Mouse (Mus musculus): ENCODE results near the gene Mgat4a. TPM values are rescaled to one million over a fixed set of nuclear protein-coding genes. Genes with fewer than 3 reads are reported as not detected.
A peak's percentile ranks its signal among the peaks of the same experiment; 100 is the strongest.

Mgat4a gene
- total and polyA plus RNA-seq, 3 experiments: 2.9 to 38.8 (median 28.0) TPM

GRCm38 (mm10) chr1:37464878-37465452 lies 75.9 kb downstream of the Mgat4a start:
- Histone ChIP-seq H3K27me3 (ENCODE audit: insufficient read depth, low read length) (no peaks in the 10 kb centered on the region), H3K4me3 (ENCODE audit: low read depth, low read length) (no peak overlapping the region), H3K9me3 (replicated peaks) (peaks cover 4% of the 10 kb centered on the region), H3K36me3 (replicated peaks) (peaks cover 74% of the 10 kb centered on the region), H3K4me1 (ENCODE audit: insufficient read depth, low read depth, low read length) (peaks cover 22% of the 10 kb centered on the region)
- TF ChIP-seq TAL1 (conservative IDR thresholded peaks at IDR 0.05; ENCODE audit: low read depth, low read length) (no peak), GATA1 (IDR thresholded peaks at IDR 0.05; ENCODE audit: borderline replicate concordance, low read length) (no peak), POLR2AphosphoS5 (IDR thresholded peaks at IDR 0.05; ENCODE audit: insufficient replicate concordance, low read depth, low read length) (no peak), GATA2 (IDR thresholded peaks at IDR 0.05; ENCODE audit: borderline replicate concordance, low read depth, low read length) (no peak), CTCF (IDR thresholded peaks at IDR 0.05; ENCODE audit: low read depth, low read length) (no peak)
- DNase-seq (ENCODE audit: low spot score) (no peak), ATAC-seq (ENCODE audit: extremely low read depth, insufficient number of reproducible peaks, low FRiP score, poor library complexity, severe bottlenecking) (no peak)

- peaks cover 23% of the 10 kb centered on the region for H3K4me1 ChIP-seq (ENCODE audit: insufficient read depth, low read depth, low read length)
- peaks cover 80% of the 10 kb centered on the region for H3K36me3 ChIP-seq (replicated peaks)
- no peaks in the 10 kb centered on the region for H3K27me3 ChIP-seq (ENCODE audit: insufficient read depth, low read length)
- ATAC-seq (ENCODE audit: extremely low read depth, insufficient number of reproducible peaks, low FRiP score, poor library complexity, severe bottlenecking) (peak; percentile 73), DNase-seq (ENCODE audit: low spot score) (peak; percentile 47)
- H3K9me3 ChIP-seq (replicated peaks): no peaks in the 10 kb centered on the region
- no peak overlapping the region for H3K4me3 ChIP-seq (ENCODE audit: low read depth, low read length)
- TF ChIP-seq GATA2 (IDR thresholded peaks at IDR 0.05; ENCODE audit: borderline replicate concordance, low read depth, low read length) (no peak), POLR2AphosphoS5 (IDR thresholded peaks at IDR 0.05; ENCODE audit: insufficient replicate concordance, low read depth, low read length) (no peak), TAL1 (conservative IDR thresholded peaks at IDR 0.05; ENCODE audit: low read depth, low read length) (no peak), GATA1 (IDR thresholded peaks at IDR 0.05; ENCODE audit: borderline replicate concordance, low read length) (no peak), CTCF (IDR thresholded peaks at IDR 0.05; ENCODE audit: low read depth, low read length) (no peak)
These were observed 83.3 kb downstream of the Mgat4a start for GRCm38 (mm10) chr1:37457546-37457945.

- Histone ChIP-seq H3K4me1 (ENCODE audit: insufficient read depth, low read depth, low read length) (no peaks in the 10 kb centered on the region), H3K27me3 (ENCODE audit: insufficient read depth, low read length) (no peaks in the 10 kb centered on the region), H3K9me3 (replicated peaks) (no peaks in the 10 kb centered on the region), H3K4me3 (ENCODE audit: low read depth, low read length) (no peak overlapping the region), H3K36me3 (replicated peaks) (peaks cover 84% of the 10 kb centered on the region)
- no peak for DNase-seq (ENCODE audit: low spot score)
- ATAC-seq (ENCODE audit: extremely low read depth, insufficient number of reproducible peaks, low FRiP score, poor library complexity, severe bottlenecking): no peak
- TF ChIP-seq TAL1 (conservative IDR thresholded peaks at IDR 0.05; ENCODE audit: low read depth, low read length) (no peak), POLR2AphosphoS5 (IDR thresholded peaks at IDR 0.05; ENCODE audit: insufficient replicate concordance, low read depth, low read length) (no peak), GATA1 (IDR thresholded peaks at IDR 0.05; ENCODE audit: borderline replicate concordance, low read length) (no peak), GATA2 (IDR thresholded peaks at IDR 0.05; ENCODE audit: borderline replicate concordance, low read depth, low read length) (no peak), CTCF (IDR thresholded peaks at IDR 0.05; ENCODE audit: low read depth, low read length) (no peak)
These were observed 89.5 kb downstream of the Mgat4a start for GRCm38 (mm10) chr1:37451270-37451669.

GRCm38 (mm10) chr1:37448361-37449095 lies 92.3 kb downstream of the Mgat4a start:
- TF ChIP-seq POLR2AphosphoS5 (IDR thresholded peaks at IDR 0.05; ENCODE audit: insufficient replicate concordance, low read depth, low read length) (no peak), CTCF (IDR thresholded peaks at IDR 0.05; ENCODE audit: low read depth, low read length) (peak; percentile 57; the same call in 1 of the 2 replicates)
- Histone ChIP-seq H3K27me3 (ENCODE audit: insufficient read depth, low read length) (no peaks in the 10 kb centered on the region), H3K9me3 (replicated peaks) (no peaks in the 10 kb centered on the region), H3K4me1 (ENCODE audit: insufficient read depth, low read depth, low read length) (no peaks in the 10 kb centered on the region), H3K36me3 (replicated peaks) (peaks cover 86% of the 10 kb centered on the region), H3K4me3 (ENCODE audit: low read depth, low read length) (no peak overlapping the region)
- ATAC-seq (ENCODE audit: extremely low read depth, insufficient number of reproducible peaks, low FRiP score, poor library complexity, severe bottlenecking) (no peak), DNase-seq (ENCODE audit: low spot score) (no peak)

GRCm38 (mm10) chr1:37442848-37443835 lies 97.7 kb downstream of the Mgat4a start:
- peaks cover 91% of the 10 kb centered on the region for H3K36me3 ChIP-seq (replicated peaks)
- no peak overlapping the region for H3K4me3 ChIP-seq (ENCODE audit: low read depth, low read length)
- no peak for ATAC-seq (ENCODE audit: extremely low read depth, insufficient number of reproducible peaks, low FRiP score, poor library complexity, severe bottlenecking)
- no peaks in the 10 kb centered on the region for H3K9me3 ChIP-seq (replicated peaks)
- DNase-seq (ENCODE audit: low spot score): no peak
- no peaks in the 10 kb centered on the region for H3K4me1 ChIP-seq (ENCODE audit: insufficient read depth, low read depth, low read length)
- H3K27me3 ChIP-seq (ENCODE audit: insufficient read depth, low read length): no peaks in the 10 kb centered on the region
- TF ChIP-seq CTCF (IDR thresholded peaks at IDR 0.05; ENCODE audit: low read depth, low read length) (no peak), GATA1 (IDR thresholded peaks at IDR 0.05; ENCODE audit: borderline replicate concordance, low read length) (no peak), GATA2 (IDR thresholded peaks at IDR 0.05; ENCODE audit: borderline replicate concordance, low read depth, low read length) (no peak), POLR2AphosphoS5 (IDR thresholded peaks at IDR 0.05; ENCODE audit: insufficient replicate concordance, low read depth, low read length) (no peak), TAL1 (conservative IDR thresholded peaks at IDR 0.05; ENCODE audit: low read depth, low read length) (no peak)

GRCm38 (mm10) chr1:37436419-37436818 lies 104.4 kb downstream of the Mgat4a start:
- H3K27me3 ChIP-seq (ENCODE audit: insufficient read depth, low read length): no peaks in the 10 kb centered on the region
- no peaks in the 10 kb centered on the region for H3K9me3 ChIP-seq (replicated peaks)
- TF ChIP-seq GATA1 (IDR thresholded peaks at IDR 0.05; ENCODE audit: borderline replicate concordance, low read length) (no peak), GATA2 (IDR thresholded peaks at IDR 0.05; ENCODE audit: borderline replicate concordance, low read depth, low read length) (no peak), POLR2AphosphoS5 (IDR thresholded peaks at IDR 0.05; ENCODE audit: insufficient replicate concordance, low read depth, low read length) (no peak), TAL1 (conservative IDR thresholded peaks at IDR 0.05; ENCODE audit: low read depth, low read length) (no peak), CTCF (IDR thresholded peaks at IDR 0.05; ENCODE audit: low read depth, low read length) (no peak)
- ATAC-seq (ENCODE audit: extremely low read depth, insufficient number of reproducible peaks, low FRiP score, poor library complexity, severe bottlenecking): no peak
- no peak for DNase-seq (ENCODE audit: low spot score)
- peaks cover 93% of the 10 kb centered on the region for H3K36me3 ChIP-seq (replicated peaks)
- H3K4me3 ChIP-seq (ENCODE audit: low read depth, low read length): no peak overlapping the region
- H3K4me1 ChIP-seq (ENCODE audit: insufficient read depth, low read depth, low read length): peaks cover 35% of the 10 kb centered on the region

All from G1E (cell line).